Mouse (Mus musculus) hindbrain, embryonic 14.5 days (tissue): ENCODE data around the gene Otub1. TPM values are rescaled to one million over a fixed set of nuclear protein-coding genes. Genes with fewer than 3 reads are reported as not detected.

Source experiments
- polyA plus RNA-seq: library from polyadenylated mRNA; unstranded; fragments of >200 nt; fragmentation: Nextera tagmentation; extraction: Ambion mirVana; gene quantifications from 2 replicates; pipeline ENCODE4 v1.2.1, GENCODE M21; 2014

Otub1 gene
- polyA plus RNA-seq, 1 experiment from 2014 or later = 234 TPM

Other genes with a start within 250 kb of the Otub1 start
- gene Ppp1r14b, start 231.3 kb downstream of the Otub1 start, polyA plus RNA-seq = 211 and 215 TPM in 2 replicates
- 10.6 and 11.4 TPM in 2 replicates for gene Plcb3, start 229.8 kb downstream of the Otub1 start, polyA plus RNA-seq
- 99.2 and 101 TPM in 2 replicates for gene Fkbp2, start 225.8 kb downstream of the Otub1 start, polyA plus RNA-seq
- 54.8 and 57.6 TPM in 2 replicates for gene Vegfb, start 218.7 kb downstream of the Otub1 start, polyA plus RNA-seq
- 22.8 and 23.7 TPM in 2 replicates for gene Dnajc4, start 213.7 kb downstream of the Otub1 start, polyA plus RNA-seq
- gene Nudt22, start 210.2 kb downstream of the Otub1 start, polyA plus RNA-seq = 18.0 and 19.0 TPM in 2 replicates
- 17.8 and 19.8 TPM in 2 replicates for gene Trpt1, start 210.2 kb downstream of the Otub1 start, polyA plus RNA-seq
- gene Fermt3, start 186.8 kb downstream of the Otub1 start, polyA plus RNA-seq = 3.1 and 3.8 TPM in 2 replicates
- 204 and 230 TPM in 2 replicates for gene Stip1, start 166.3 kb downstream of the Otub1 start, polyA plus RNA-seq
- 5.2 and 6.9 TPM in 2 replicates for gene Macrod1, start 149.5 kb downstream of the Otub1 start, polyA plus RNA-seq
- gene Flrt1, start 100.6 kb downstream of the Otub1 start, polyA plus RNA-seq = 8.7 and 9.5 TPM in 2 replicates
- gene Cox8a, start 11.3 kb upstream of the Otub1 start, polyA plus RNA-seq = 1,225 and 1,275 TPM in 2 replicates
- gene Naa40, start 34.9 kb upstream of the Otub1 start, polyA plus RNA-seq = 67.6 and 69.1 TPM in 2 replicates
- gene Rcor2, start 61.0 kb upstream of the Otub1 start, polyA plus RNA-seq = 12.0 and 13.4 TPM in 2 replicates
- 50.7 and 57.6 TPM in 2 replicates for gene Mark2, start 135.5 kb upstream of the Otub1 start, polyA plus RNA-seq
- gene Spindoc, start 176.7 kb upstream of the Otub1 start, polyA plus RNA-seq = 21.8 and 25.8 TPM in 2 replicates
- 15.4 and 16.3 TPM in 2 replicates for gene 2700081O15Rik, start 211.3 kb upstream of the Otub1 start, polyA plus RNA-seq